Mouse (Mus musculus) small intestine, adult 2 months (tissue): ENCODE data around the gene Fam183b. TPM values are rescaled to one million over a fixed set of nuclear protein-coding genes. Genes with fewer than 3 reads are reported as not detected.
"Not testable (repeated sequence)": the region's sequence is repeated elsewhere in the genome, so short reads cannot be mapped to it uniquely, and the experiment has no call there.

Experiments
- H3K27ac ChIP-seq: fragments of 200-500 bp; 2 replicates; pipeline ENCODE4 v1.5.1; 2012; ENCODE audit warnings: low read depth, low read length, control low read depth, inconsistent platforms; ENCODE audit not compliant: insufficient read depth
- H3K27me3 ChIP-seq: fragments of 200-500 bp; 2 replicates; pipeline ENCODE4 v1.6.1; 2012; ENCODE audit warnings: mild to moderate bottlenecking, moderate library complexity, low read length, inconsistent platforms; ENCODE audit not compliant: control insufficient read depth, insufficient read depth
- H3K36me3 ChIP-seq: fragments of 200-500 bp; 2 replicates; pipeline ENCODE4 v1.6.1; 2012; ENCODE audit warnings: mild to moderate bottlenecking, low read length, control low read depth, inconsistent platforms; ENCODE audit not compliant: control insufficient read depth, insufficient read depth
- H3K4me1 ChIP-seq: fragments of 200-500 bp; 2 replicates; pipeline ENCODE4 v1.6.1; 2012; ENCODE audit warnings: low read length, inconsistent platforms, mixed read lengths; ENCODE audit not compliant: control insufficient read depth, insufficient read depth, insufficient read length
- H3K4me3 ChIP-seq: fragments of 200-500 bp; 2 replicates; pipeline ENCODE4 v1.5.1; 2012; ENCODE audit warnings: low read depth, mild to moderate bottlenecking, control low read depth, inconsistent platforms, low read length, moderate library complexity
- CTCF ChIP-seq: fragments of 200-500 bp; IDR thresholded peaks from 2 replicates; pipeline ENCODE4 v1.5.1; 2012; ENCODE audit warnings: low read depth, mild to moderate bottlenecking, control low read depth, inconsistent platforms, low read length, moderate library complexity, mixed read lengths; ENCODE audit not compliant: insufficient replicate concordance, insufficient read length; ENCODE audit errors: extremely low read depth
- POLR2A ChIP-seq: fragments of 200-500 bp; IDR thresholded peaks from 2 replicates; pipeline ENCODE4 v1.6.1; 2012; ENCODE audit warnings: low read depth, mild to moderate bottlenecking, control low read depth, inconsistent platforms, low read length, moderate library complexity
- WGBS: fragments of 180-500 bp; shearing (Covaris S2); methylation state at CpG from one replicate; pipeline ENCODE4 v1.1.7; 2018; 5-methylcytosine and 5-hydroxymethylcytosine counted together
- polyA plus RNA-seq: library from polyadenylated mRNA; depleted of rRNA; stranded (reverse); fragments of >200 nt; gene quantifications from 2 replicates; pipeline ENCODE4 v1.2.3, GENCODE M21; 2012

The Fam183b gene
- polyA plus RNA-seq, 1 experiment, result 1.6 TPM

DNA sequence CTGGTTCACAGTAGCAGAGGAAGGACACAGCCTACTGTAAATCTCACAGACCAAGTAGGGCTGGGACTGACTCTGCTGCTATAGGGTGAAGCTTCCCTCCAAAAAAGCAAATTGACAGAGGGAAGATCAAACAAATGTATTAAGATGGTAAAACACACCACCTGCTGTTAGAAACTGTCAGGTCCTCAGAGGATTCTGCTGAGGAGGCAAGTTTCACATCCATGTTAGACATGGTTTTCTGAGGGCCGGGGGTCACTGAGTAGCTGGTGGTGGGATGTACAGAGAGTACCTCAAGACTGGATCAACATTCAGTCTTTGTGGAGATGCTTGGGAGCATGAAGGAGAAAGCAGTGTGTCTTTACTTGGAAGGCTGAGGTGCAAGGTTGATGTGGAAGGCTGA lies 13.9 kb upstream of the Fam183b start:
- Histone ChIP-seq H3K4me3 (no peak overlapping the region), H3K27me3 (no peaks in the 10 kb centered on the region; the same call in 1 of the 2 replicates), H3K36me3 (no peaks in the 10 kb centered on the region), H3K27ac (no peak overlapping the region), H3K4me1 (no peaks in the 10 kb centered on the region)
- 82% methylated on average over 1 of the region's 1 CpGs for WGBS
- TF ChIP-seq CTCF (no peak), POLR2A (no peak)

- H3K27me3 ChIP-seq, H3K36me3 ChIP-seq, H3K27ac ChIP-seq, H3K4me3 ChIP-seq, H3K4me1 ChIP-seq: not testable (repeated sequence)
- 53% methylated on average over 1 of the region's 1 CpGs for WGBS
These were observed 12.9 kb upstream of the Fam183b start, which contains the start of gene Olfr313 for GRCm38 (mm10) chr11:58814700-58815099. Olfr313 (plus strand) TSS chr11:58815000.

DNA sequence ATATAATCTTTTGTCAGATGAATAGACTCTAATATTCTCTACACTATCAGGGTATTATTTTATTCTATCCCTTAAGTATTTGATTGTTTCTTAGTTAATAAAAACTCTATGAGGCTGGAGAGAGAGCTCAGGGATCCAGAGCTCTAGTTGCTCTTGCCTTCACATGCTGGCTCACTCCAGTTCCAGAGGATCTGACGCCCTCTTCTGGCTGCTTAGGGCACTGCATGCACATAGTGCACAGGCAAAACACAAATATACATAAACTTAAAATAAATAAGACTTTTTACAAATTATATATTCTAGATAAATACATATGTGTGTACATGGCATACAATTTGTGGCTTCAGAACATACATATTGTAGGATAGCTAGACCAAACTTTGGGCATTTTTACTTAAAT lies 10.2 kb upstream of the Fam183b start:
- H3K36me3 ChIP-seq, result no peaks in the 10 kb centered on the region
- no peaks in the 10 kb centered on the region for H3K4me1 ChIP-seq
- TF ChIP-seq CTCF, result peak; percentile 47; the same call in 1 of the 2 replicates
- TF ChIP-seq POLR2A, result no peak
- no peak overlapping the region for H3K27ac ChIP-seq
- 14% methylated on average over 1 of the region's 1 CpGs for WGBS
- no peak overlapping the region for H3K4me3 ChIP-seq
- no peaks in the 10 kb centered on the region for H3K27me3 ChIP-seq

- 8% methylated on average over 2 of the region's 2 CpGs for WGBS
- H3K36me3 ChIP-seq, result no peaks in the 10 kb centered on the region
- no peak overlapping the region for H3K4me3 ChIP-seq
- no peaks in the 10 kb centered on the region for H3K27me3 ChIP-seq
- H3K27ac ChIP-seq, result peak overlapping the region; percentile 28; the same call in 1 of the 2 replicates
- TF ChIP-seq POLR2A (no peak), CTCF (no peak)
- peaks cover 12% of the 10 kb centered on the region; the same call in 1 of the 2 replicates for H3K4me1 ChIP-seq
These were observed 2.6 kb upstream of the Fam183b start for GRCm38 (mm10) chr11:58804393-58804792.

DNA sequence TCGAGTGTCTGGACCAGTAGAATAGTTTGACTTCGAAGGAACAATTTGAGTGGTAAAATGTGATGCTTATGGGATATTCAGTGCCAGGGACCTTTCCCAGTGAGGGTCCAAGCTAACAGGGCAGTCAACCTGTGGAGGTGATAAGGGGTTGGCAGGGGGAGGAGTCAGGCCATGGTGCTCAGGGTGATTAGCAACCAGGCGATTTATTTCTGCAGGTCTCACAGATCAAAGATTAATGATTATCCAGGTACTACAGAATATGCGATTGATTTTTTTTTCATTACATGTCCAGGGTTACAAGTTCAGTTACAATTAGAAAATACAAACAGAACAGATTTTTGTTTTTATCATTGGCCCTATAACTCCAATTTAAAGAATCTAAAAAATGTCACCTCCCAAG lies 2.1 kb upstream of the Fam183b start:
- no peak for TF ChIP-seq CTCF
- H3K27ac ChIP-seq, result no peak overlapping the region
- WGBS, result 18% methylated on average over 4 of the region's 4 CpGs

DNA sequence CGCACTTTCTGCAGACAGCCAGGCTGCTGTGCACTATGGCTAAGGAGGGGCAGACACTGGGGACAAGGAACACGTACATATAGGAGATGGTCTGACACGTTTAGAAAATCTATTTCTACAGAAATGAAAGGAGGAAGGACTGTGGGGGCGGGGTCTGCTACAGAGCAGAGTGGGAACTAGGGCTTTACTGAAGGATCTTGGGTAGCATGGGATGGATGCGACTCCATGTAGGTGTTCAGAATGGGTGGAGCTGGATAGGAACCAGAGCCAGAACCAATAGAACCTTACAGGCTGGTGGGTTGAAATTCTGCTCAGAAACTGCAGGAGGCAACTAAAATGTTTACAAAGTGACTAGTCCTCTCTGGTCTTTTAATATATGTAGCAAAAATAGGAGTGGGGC lies 2.0 kb downstream of the Fam183b start:
- Histone ChIP-seq H3K27ac (no peak overlapping the region), H3K4me3 (no peak overlapping the region), H3K27me3 (no peaks in the 10 kb centered on the region), H3K36me3 (no peaks in the 10 kb centered on the region), H3K4me1 (peaks cover 12% of the 10 kb centered on the region; the same call in 1 of the 2 replicates)
- TF ChIP-seq CTCF (no peak), POLR2A (no peak)
- 78% methylated on average over 5 of the region's 5 CpGs for WGBS

More for the DNA sequence above, 2.1 kb upstream of the Fam183b start:
- Histone ChIP-seq H3K4me1 (peaks cover 12% of the 10 kb centered on the region; the same call in 1 of the 2 replicates), H3K36me3 (no peaks in the 10 kb centered on the region), H3K27me3 (no peaks in the 10 kb centered on the region), H3K4me3 (no peak overlapping the region)

DNA sequence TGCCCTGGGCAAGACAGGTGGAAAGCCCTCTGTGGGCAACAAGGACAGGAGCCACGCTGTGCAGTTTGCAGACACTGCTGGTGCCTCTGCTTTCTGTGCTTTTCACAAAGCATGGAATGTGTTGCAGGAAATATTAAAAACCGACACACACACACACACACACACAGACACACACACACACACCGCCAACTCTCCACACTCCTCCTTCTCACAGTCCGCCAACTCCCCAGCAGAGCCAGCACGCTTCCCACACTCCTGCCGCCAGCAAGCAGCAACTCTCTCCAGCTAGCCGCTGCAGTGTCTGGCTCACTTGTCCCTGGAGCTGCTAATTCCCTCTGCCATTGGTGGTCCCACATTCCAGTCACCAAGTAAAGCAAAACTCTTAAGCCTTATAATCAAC lies 4.9 kb downstream of the Fam183b start:
- Histone ChIP-seq H3K27ac (no peak overlapping the region), H3K27me3 (no peaks in the 10 kb centered on the region), H3K4me3 (no peak overlapping the region), H3K4me1 (peaks cover 3% of the 10 kb centered on the region; the same call in 1 of the 2 replicates), H3K36me3 (no peaks in the 10 kb centered on the region)
- 83% methylated on average over 7 of the region's 7 CpGs for WGBS
- TF ChIP-seq CTCF, result no peak
- TF ChIP-seq POLR2A, result no peak

DNA sequence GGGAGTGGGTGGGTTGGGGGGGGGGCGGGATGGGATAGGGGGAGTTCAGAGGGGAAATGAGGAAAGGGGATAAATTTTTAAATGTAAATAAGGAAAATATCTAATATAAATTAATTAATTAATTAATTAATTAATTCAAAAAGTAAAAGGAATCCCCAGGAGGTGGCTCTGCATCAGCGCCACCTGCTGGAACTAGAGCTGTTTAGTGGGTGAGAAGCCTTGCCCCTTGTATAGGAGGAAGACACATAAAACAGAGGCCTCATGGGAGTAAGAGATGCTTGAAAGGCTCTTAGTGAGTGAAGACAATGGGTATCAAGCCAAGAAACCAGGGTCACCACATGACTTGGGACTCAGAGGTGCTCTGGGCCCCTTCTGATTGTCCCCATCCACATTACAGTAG lies 5.9 kb downstream of the Fam183b start:
- Histone ChIP-seq H3K27ac (no peak overlapping the region), H3K4me1 (no peaks in the 10 kb centered on the region), H3K4me3 (no peak overlapping the region), H3K36me3 (no peaks in the 10 kb centered on the region), H3K27me3 (no peaks in the 10 kb centered on the region)
- TF ChIP-seq POLR2A (no peak), CTCF (no peak)
- 92% methylated on average over 2 of the region's 2 CpGs for WGBS
